Mouse (Mus musculus): ENCODE measurements at regions not wholly inside any gene's neighbourhood (a gene's known extent, or its start where the extent isn't known, plus 50 kb on each side); places are given as distances from the start of the nearest gene placed in this dataset.
A peak's percentile ranks its signal among the peaks of the same experiment; 100 is the strongest.

DNA sequence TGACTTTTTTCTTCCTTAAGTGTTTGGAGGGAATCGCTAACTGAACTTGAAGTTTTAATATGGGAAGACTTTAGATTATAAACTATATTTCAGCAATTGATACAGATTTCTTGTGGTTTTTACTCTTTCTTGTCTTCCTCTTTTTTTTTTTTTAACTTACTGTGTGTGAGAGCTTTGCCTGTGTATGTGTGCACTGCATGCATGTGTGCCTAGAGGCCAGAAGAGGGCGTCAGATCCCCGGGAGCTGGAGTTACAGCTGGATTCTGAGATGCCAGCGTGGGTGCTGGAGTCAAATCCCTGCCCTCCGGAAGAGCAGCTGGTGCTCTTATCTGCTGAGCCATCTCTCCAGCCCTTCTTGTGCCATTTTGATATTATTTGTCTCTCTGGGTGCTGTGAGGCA, 129.6 kb downstream of the Trim33 start:
- no peak for DNase-seq (ENCODE audit: low read depth, low spot score)

GRCm38 (mm10) chr3:103412247-103412646, 133.2 kb downstream of the Trim33 start:
- no peak for DNase-seq (ENCODE audit: low read depth, low spot score)

GRCm38 (mm10) chr3:103415051-103415695, 136.1 kb downstream of the Trim33 start:
- no peak for DNase-seq (ENCODE audit: low read depth, low spot score)

- no peak for DNase-seq (ENCODE audit: low read depth, low spot score)
These were observed 137.2 kb downstream of the Trim33 start for GRCm38 (mm10) chr3:103416296-103416695.

DNA sequence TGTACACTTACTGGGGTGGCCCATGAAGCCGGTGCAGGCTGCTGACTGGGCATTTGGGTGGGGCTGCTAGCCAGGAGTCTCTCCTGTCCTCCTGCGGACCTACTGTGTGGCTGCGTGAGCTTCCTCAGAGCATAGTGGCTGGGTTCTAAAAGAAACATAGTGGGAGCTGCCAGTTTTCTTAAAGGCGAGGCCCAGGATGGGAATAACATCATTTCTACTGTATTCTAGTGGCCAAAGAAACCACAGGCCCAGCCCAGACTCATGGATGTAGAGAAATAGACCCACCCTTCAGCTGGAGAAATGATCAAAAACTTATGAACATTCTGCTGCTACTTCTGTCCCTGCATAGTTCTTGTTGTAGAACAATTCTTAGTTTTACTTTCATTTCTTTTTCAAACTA, 138.7 kb downstream of the Trim33 start:
- DNase-seq (ENCODE audit: low read depth, low spot score): no peak

GRCm38 (mm10) chr3:103419761-103420620, 140.9 kb downstream of the Trim33 start:
- peak; percentile 51 for DNase-seq (ENCODE audit: low read depth, low spot score)

DNA sequence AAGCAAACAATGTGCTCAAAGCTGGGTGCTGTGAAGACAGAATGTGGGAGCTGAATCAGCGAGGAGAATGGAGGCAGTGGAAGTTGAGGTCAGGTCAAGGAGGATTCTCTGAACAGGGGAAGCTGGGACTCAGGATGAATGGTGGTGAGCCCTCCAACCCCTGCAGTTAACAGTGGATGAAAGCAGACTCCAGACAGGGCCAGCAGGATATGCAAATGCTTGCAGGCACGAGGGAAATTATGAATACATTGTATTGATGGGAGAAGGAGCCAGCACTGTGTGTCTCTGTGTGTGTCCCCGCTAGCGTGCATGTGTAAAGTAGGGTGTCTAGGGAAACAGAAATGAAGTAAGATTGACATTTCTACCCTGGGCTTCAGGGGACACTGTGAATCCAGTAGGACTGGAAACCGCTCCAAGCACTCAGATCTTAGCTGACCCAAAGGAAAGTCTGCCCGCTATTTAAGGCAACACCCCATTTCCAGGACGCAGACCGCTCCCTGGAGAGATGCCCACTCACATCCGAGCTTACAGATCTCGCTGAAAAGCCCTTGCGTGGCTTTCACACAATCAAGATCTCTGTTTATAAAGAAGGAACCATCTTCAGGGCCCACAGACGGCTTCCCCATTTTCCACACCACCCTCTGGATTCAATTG, 141.7 kb downstream of the Trim33 start:
- no peak for DNase-seq (ENCODE audit: low read depth, low spot score)

DNA sequence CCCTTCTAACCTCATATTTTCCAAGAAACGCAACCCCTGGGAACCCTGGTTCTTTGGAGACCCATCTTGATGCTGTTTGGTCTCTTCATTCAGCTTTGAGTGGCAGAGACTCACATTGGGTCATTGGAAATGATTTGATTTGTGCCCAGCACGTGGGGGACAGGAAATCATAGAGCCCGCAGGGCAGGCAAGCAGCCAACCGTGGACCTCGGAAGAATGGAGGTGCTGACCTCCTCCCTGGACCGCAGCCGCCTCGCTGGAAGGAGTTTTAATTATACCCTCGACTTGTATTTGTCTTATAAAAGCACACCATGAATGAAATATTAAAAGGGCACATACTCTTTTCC, 142.2 kb downstream of the Trim33 start:
- DNase-seq (ENCODE audit: low read depth, low spot score): no peak

DNA sequence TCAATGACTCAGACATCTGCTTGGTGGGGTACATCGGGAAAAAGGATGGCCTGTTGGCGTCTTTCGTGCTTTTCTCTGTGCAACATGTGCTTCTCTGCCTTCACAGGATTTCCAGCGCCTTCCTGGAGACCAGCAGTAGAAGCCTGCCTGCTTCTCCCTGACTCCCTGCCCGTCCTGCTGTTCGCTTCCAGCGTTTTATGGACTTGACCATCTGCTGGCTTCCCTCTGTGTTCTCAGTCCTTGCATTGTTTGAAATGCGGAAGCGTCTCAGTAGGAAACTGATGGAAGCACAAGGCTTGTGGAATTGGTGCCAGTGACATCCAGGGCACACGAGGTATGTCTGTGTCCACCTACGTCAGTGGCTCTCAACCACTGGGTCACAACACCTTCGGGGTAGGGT, 143.7 kb downstream of the Trim33 start:
- DNase-seq (ENCODE audit: low read depth, low spot score): no peak

DNA sequence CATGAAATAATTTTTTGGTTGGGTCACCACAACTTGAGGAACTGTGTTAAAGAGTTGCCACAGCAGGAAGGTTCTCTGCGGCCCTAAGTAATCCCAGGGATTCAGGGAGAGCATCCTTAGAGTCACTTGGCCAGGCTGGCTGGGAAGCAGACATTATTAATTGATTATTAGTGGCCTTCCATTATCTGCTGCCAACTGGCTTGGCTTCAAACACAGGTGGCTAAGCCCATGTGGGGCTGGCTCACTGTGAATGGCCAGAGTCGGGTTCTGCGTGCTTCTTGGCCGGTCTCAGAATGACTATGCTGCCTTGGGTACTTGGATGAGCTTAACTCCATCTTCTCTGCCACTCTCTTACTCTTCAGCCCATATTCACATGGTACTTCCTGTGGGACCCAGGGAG, 144.2 kb downstream of the Trim33 start:
- no peak for DNase-seq (ENCODE audit: low read depth, low spot score)

DNA sequence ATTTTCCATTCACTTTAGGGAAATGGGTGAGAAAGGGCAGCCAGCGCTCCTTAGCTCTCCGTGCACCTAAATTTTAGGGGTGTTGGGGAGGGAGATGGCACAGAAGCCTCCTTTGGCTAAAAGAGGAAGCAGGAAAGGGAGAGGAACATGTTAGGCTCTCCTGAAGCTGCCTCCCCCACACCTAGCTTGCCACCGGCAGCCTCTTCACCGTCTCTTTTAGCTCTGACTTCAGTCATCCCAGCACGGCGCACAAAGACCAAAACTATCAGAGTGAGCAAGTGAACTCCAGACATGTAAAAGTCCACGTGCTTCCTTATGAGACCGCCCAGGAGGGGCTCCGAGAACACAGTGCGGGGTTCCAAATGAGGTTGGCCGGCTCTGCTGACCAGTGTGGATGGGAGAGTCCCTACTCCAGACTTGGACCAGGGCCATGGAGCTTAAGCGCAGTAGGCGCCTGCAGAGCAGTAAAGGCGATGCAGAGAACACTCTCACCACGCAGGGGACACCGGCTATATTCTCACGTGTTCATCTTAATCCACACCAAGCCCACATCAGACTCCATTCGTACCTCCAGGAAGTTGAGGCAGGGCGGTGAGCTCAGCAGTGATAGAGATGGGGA, 146.8 kb downstream of the Trim33 start:
- no peak for DNase-seq (ENCODE audit: low read depth, low spot score)

DNA sequence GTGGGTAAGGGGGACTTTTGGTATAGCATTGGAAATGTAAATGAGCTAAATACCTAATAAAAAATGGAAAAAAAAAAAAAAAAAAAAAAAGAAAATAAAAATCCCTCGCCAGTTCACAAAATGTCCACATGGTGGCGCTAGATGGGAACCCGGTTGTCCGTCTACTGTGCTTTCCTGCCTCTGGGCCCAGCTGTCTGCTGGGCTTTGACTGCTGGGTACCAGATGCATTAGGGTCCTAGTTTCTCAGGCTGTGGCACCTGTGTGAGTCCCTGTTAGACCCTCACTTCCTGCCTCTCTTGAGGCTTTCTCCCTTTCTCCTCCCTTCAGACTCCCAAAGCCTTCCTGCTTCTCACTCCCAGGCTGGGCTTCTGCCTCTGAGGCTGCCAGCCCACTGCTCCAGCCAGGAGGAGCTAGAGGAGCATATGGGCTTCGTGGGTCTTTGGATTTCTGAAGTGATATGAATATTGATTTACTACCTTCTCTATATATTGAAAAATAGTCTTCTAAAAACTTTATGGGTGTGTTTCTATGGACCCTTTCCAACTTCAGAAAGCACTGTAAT, 145.7 kb upstream of the Syt6 start:
- DNase-seq (ENCODE audit: low read depth, low spot score): no peak

GRCm38 (mm10) chr3:103430131-103430530, 144.9 kb upstream of the Syt6 start:
- no peak for DNase-seq (ENCODE audit: low read depth, low spot score)

DNA sequence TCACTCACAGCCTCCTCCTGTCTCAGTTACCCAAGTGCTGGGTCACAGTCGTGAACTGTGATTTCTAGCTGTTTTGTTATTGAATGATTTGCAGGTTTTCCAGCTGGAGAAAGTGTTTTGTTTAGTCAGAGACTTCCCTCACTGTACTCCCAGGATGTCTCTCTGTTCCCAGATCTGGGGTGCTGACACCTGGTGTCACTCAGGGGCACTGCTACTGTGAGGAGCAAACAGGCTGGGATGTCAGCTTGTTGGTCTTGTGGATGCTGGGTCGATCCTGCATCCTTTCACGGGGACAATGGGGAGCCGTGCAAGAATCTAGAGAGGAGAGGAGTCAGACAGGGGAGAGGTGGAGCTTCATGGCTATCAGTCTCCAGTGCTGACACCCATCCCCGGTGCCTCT, 142.8 kb upstream of the Syt6 start:
- DNase-seq (ENCODE audit: low read depth, low spot score): no peak

- no peak for DNase-seq (ENCODE audit: low read depth, low spot score)
These were observed 138.0 kb upstream of the Syt6 start for GRCm38 (mm10) chr3:103436902-103437603.

GRCm38 (mm10) chr3:103438791-103439354, 136.2 kb upstream of the Syt6 start:
- no peak for DNase-seq (ENCODE audit: low read depth, low spot score)

GRCm38 (mm10) chr3:103443247-103443646, 131.8 kb upstream of the Syt6 start:
- no peak for DNase-seq (ENCODE audit: low read depth, low spot score)

- no peak for DNase-seq (ENCODE audit: low read depth, low spot score)
These were observed 129.2 kb upstream of the Syt6 start for GRCm38 (mm10) chr3:103445852-103446251.

- DNase-seq (ENCODE audit: low read depth, low spot score): no peak
These were observed 125.2 kb upstream of the Syt6 start for GRCm38 (mm10) chr3:103449851-103450250.

- DNase-seq (ENCODE audit: low read depth, low spot score): no peak
These were observed 123.1 kb upstream of the Syt6 start for GRCm38 (mm10) chr3:103451971-103452370.

GRCm38 (mm10) chr3:103463760-103464159, 111.3 kb upstream of the Syt6 start:
- DNase-seq (ENCODE audit: low read depth, low spot score): no peak

All from embryo, embryonic 11.5 days (tissue).